Mouse (Mus musculus): Measurements from ENCODE around the gene Slc4a8. TPM values are rescaled to one million over a fixed set of nuclear protein-coding genes. Genes with fewer than 3 reads are reported as not detected.

The Slc4a8 gene
- polyA plus RNA-seq, 1 experiment = 13.3 TPM

DNA sequence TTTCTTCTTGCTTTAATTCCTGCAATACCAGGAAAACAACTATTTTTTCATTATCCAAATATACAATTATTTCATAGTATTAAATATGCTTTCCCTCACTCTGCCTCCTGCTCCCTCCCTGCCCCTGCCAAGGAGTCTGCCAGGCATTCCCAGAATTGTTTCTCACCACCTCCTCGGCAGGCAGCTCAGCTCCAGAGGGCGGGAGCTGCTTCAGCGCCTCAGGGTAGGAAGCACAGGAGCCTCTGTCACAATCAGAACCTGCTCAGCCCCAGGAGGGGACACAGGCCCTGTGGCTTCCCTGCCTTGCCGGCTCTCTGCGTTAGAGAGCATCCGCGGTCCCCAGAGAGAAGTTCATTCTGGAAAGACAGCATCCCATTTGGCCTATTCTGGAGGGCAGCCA is 71.2 kb downstream of the Slc4a8 start:
- peaks cover 78% of the 10 kb centered on the region for H3K27me3 ChIP-seq (ENCODE audit: control insufficient read depth, insufficient read depth, insufficient read length)
- no peaks in the 10 kb centered on the region for H3K79me2 ChIP-seq (ENCODE audit: control insufficient read depth, insufficient read depth)
- TF ChIP-seq REST (IDR thresholded peaks at IDR 0.05; ENCODE audit: insufficient read depth, insufficient read length) (no peak), USF1 (IDR thresholded peaks at IDR 0.05; ENCODE audit: low read depth) (no peak), MAX (IDR thresholded peaks at IDR 0.05; ENCODE audit: low read depth) (no peak), SRF (IDR thresholded peaks at IDR 0.05; ENCODE audit: control insufficient read depth, insufficient read length, low read depth) (no peak), TCF12 (IDR thresholded peaks at IDR 0.05; ENCODE audit: insufficient read depth, poor library complexity, severe bottlenecking) (no peak), E2F4 (IDR thresholded peaks at IDR 0.05; ENCODE audit: insufficient read depth) (no peak)
- H3K36me3 ChIP-seq (ENCODE audit: control insufficient read depth, insufficient read depth) = no peaks in the 10 kb centered on the region
- no peak overlapping the region for H3K4me3 ChIP-seq
- H3K4me2 ChIP-seq (ENCODE audit: low read depth) = no peak overlapping the region
- H3ac ChIP-seq (ENCODE audit: control insufficient read depth, insufficient read length) = no peak overlapping the region

DNA sequence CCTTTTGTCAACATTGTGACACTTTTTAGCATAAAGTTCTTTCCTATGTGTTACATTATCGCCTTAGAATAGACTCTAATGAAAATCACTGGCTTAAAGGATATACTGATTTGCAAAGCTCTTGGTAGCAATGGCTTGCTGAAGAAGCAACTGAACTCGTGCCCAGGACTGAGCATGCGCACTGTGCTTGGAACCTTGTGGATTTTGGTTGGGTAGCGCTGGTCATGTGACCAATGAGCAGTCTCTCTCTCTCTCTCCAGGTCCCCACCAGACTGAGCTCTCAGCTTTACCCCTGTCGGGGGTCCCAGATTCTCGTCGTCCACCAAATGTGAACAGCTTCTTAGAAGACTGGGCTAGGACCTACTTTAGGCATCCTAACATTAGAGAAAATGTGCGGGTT is 75.2 kb downstream of the Slc4a8 start:
- TF ChIP-seq SRF (IDR thresholded peaks at IDR 0.05; ENCODE audit: control insufficient read depth, insufficient read length, low read depth) (no peak), TCF3 (IDR thresholded peaks at IDR 0.05; ENCODE audit: insufficient read length, low read depth) (no peak), REST (IDR thresholded peaks at IDR 0.05; ENCODE audit: insufficient read depth, insufficient read length) (no peak)
- Histone ChIP-seq H3K27me3 (ENCODE audit: control insufficient read depth, insufficient read depth, insufficient read length) (peaks cover 62% of the 10 kb centered on the region), H3K36me3 (ENCODE audit: control insufficient read depth, insufficient read depth) (no peaks in the 10 kb centered on the region), H3K4me2 (ENCODE audit: low read depth) (no peak overlapping the region), H3K79me2 (ENCODE audit: control insufficient read depth, insufficient read depth) (no peaks in the 10 kb centered on the region), H3ac (ENCODE audit: control insufficient read depth, insufficient read length) (no peak overlapping the region), H3K4me3 (no peak overlapping the region)

DNA sequence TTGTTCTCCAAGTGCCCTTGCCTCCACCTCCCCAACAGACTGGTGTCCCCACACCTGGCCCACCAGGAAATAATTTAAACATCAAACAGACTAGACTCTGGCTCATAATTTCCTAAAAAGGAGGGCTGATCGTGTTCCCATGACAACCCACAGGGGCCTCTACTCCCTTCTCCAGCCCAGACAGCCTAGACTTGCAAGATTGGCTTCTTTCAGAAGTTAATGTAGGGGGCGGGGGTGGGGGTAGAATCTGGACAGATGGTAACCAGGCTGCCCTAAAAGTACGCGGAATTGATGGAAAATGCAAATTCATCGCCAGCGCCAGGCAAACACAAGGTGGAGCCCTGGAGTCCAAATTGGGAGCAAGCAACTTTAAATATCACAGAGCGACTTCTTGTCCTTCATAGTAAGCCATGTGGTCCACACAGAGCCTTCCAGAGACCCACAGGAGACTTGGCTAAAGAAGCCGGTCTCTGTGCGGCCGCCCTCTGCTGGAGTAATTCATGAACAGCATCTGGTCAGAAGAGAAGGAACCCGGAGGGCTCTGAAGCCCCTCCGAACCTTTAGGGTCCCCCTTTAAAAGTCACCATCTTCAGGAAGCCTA is 77.2 kb downstream of the Slc4a8 start:
- Histone ChIP-seq H3K4me2 (ENCODE audit: low read depth) (peak overlapping the region; percentile 24), H3K27me3 (ENCODE audit: control insufficient read depth, insufficient read depth, insufficient read length) (peaks cover 44% of the 10 kb centered on the region), H3K36me3 (ENCODE audit: control insufficient read depth, insufficient read depth) (no peaks in the 10 kb centered on the region), H3K79me2 (ENCODE audit: control insufficient read depth, insufficient read depth) (no peaks in the 10 kb centered on the region), H3ac (ENCODE audit: control insufficient read depth, insufficient read length) (no peak overlapping the region), H3K4me3 (no peak overlapping the region)
- TF ChIP-seq REST (IDR thresholded peaks at IDR 0.05; ENCODE audit: insufficient read depth, insufficient read length) (no peak), TCF3 (IDR thresholded peaks at IDR 0.05; ENCODE audit: insufficient read length, low read depth) (no peak)

DNA sequence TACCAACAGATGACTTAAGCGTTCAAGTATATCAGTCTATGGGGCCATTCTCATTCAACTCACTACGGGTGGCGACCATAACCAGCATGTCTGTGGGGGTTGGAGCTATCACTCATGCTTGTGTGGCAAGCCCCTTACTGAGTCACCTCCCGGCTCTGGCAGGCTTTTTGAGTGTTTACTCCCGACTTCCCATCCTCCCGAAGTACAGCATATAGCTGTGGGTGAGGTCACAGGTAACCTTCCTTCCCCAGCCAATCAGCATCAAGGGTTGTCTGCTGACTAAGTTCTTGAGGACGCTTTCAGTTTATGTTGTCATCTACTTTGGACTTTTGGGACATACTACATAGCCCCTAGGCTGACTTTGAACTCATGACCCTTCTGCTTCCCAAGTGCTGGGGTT is 82.8 kb downstream of the Slc4a8 start:
- no peak overlapping the region for H3K4me2 ChIP-seq (ENCODE audit: low read depth)
- H3ac ChIP-seq (ENCODE audit: control insufficient read depth, insufficient read length) = no peak overlapping the region
- H3K36me3 ChIP-seq (ENCODE audit: control insufficient read depth, insufficient read depth) = no peaks in the 10 kb centered on the region
- no peaks in the 10 kb centered on the region for H3K79me2 ChIP-seq (ENCODE audit: control insufficient read depth, insufficient read depth)
- no peak for TF ChIP-seq MYOD1 (IDR thresholded peaks at IDR 0.05; ENCODE audit: control insufficient read depth in 1 of 3, insufficient read length in 2 of 3, low read depth in 2 of 3)
- no peak for TF ChIP-seq SRF (IDR thresholded peaks at IDR 0.05; ENCODE audit: control insufficient read depth, insufficient read length, low read depth)
- TF ChIP-seq POLR2AphosphoS2 (IDR thresholded peaks at IDR 0.05; ENCODE audit: insufficient read length, low read depth) = no peak
- no peak for TF ChIP-seq USF1 (IDR thresholded peaks at IDR 0.05; ENCODE audit: low read depth)
- no peak for TF ChIP-seq MYOG (IDR thresholded peaks at IDR 0.05; ENCODE audit: control insufficient read depth in 1 of 3, insufficient read depth in 1 of 3, insufficient read length in 2 of 3, low read depth in 2 of 3)
- no peak for TF ChIP-seq E2F4 (IDR thresholded peaks at IDR 0.05; ENCODE audit: insufficient read depth)
- TF ChIP-seq REST (IDR thresholded peaks at IDR 0.05; ENCODE audit: insufficient read depth, insufficient read length) = no peak
- TF ChIP-seq POLR2A (IDR thresholded peaks at IDR 0.05; ENCODE audit: insufficient read length, low read depth) = no peak
- TF ChIP-seq TCF12 (IDR thresholded peaks at IDR 0.05; ENCODE audit: insufficient read depth, poor library complexity, severe bottlenecking) = no peak
- TF ChIP-seq MAX (IDR thresholded peaks at IDR 0.05; ENCODE audit: low read depth) = no peak
- H3K4me3 ChIP-seq = no peak overlapping the region
- no peaks in the 10 kb centered on the region for H3K27me3 ChIP-seq (ENCODE audit: control insufficient read depth, insufficient read depth, insufficient read length)

DNA sequence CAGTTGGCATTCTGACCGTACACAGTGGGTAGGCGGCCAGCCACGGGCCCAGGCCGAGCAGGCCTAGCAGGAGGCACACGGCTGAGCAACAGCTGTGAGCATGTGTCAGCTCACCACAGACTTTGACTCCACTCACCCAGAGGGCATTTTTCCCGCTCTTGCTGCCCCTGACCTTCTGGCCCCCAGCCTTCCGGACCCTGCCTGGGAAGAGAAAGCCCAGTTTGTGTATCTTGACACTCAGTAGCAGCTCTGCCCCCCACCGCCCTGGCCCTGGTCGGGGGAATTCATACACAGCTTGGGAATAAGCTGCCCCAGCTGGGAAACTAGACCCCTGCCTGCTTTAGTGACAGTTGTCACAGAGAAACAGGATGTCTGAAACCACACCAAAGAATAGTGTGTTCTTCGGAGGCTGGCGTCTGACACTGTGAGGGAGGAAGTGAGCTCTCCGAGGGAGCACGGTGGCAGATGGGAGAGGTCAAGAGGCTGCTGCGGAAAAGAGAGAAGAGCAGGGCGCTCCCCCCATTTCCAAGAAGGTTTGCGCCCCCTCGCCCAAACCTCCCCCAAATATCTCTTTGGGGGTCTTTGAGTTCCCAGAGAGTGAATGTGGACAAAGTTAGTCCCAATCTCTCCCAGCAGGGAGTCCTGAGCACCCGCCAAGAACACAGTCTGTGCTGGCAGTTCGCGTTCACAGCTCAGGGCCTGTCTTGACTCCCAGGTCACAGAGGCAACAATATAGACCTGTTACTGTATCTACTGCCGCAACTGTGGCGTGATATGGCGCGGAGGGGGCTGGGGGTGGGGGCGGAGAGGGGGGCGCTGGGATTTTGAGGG is 83.7 kb downstream of the Slc4a8 start:
- H3K27me3 ChIP-seq (ENCODE audit: control insufficient read depth, insufficient read depth, insufficient read length) = no peaks in the 10 kb centered on the region
- H3K79me2 ChIP-seq (ENCODE audit: control insufficient read depth, insufficient read depth) = no peaks in the 10 kb centered on the region
- peak overlapping the region; percentile 41 for H3K4me2 ChIP-seq (ENCODE audit: low read depth)
- TF ChIP-seq TCF3 (IDR thresholded peaks at IDR 0.05; ENCODE audit: insufficient read length, low read depth) (peak; percentile 97), CEBPB (IDR thresholded peaks at IDR 0.05; ENCODE audit: insufficient read depth, poor library complexity, severe bottlenecking) (no peak), USF1 (IDR thresholded peaks at IDR 0.05; ENCODE audit: low read depth) (no peak), TCF12 (IDR thresholded peaks at IDR 0.05; ENCODE audit: insufficient read depth, poor library complexity, severe bottlenecking) (peak; percentile 84), POLR2A (IDR thresholded peaks at IDR 0.05; ENCODE audit: insufficient read length, low read depth) (no peak), REST (IDR thresholded peaks at IDR 0.05; ENCODE audit: insufficient read depth, insufficient read length) (peak; percentile 8), MAX (IDR thresholded peaks at IDR 0.05; ENCODE audit: low read depth) (no peak), POLR2AphosphoS2 (IDR thresholded peaks at IDR 0.05; ENCODE audit: insufficient read length, low read depth) (no peak), MYOD1 (IDR thresholded peaks at IDR 0.05; ENCODE audit: control insufficient read depth in 1 of 3, insufficient read length in 2 of 3, low read depth in 2 of 3) (peak; percentile 23 to 99 (median 99)), SRF (IDR thresholded peaks at IDR 0.05; ENCODE audit: control insufficient read depth, insufficient read length, low read depth) (no peak), MYOG (IDR thresholded peaks at IDR 0.05; ENCODE audit: control insufficient read depth in 1 of 3, insufficient read depth in 1 of 3, insufficient read length in 2 of 3, low read depth in 2 of 3) (peak; percentile 86 to 100 (median 99)), E2F4 (IDR thresholded peaks at IDR 0.05; ENCODE audit: insufficient read depth) (peak; percentile 44)
- no peak overlapping the region for H3K4me3 ChIP-seq
- no peak overlapping the region for H3ac ChIP-seq (ENCODE audit: control insufficient read depth, insufficient read length)
- no peaks in the 10 kb centered on the region for H3K36me3 ChIP-seq (ENCODE audit: control insufficient read depth, insufficient read depth)
